In genomic region chr2:38546222-38546621, GRCm38 (mm10) we compare ENCODE assay signal across 8 mouse cellular contexts. TPM values are rescaled to one million over a fixed set of nuclear protein-coding genes. Genes with fewer than 3 reads are reported as not detected.
DNase-seq lines count a peak whose midpoint lies in the region; ATAC-seq and TF ChIP-seq lines count a peak whose summit lies in the region.

No protein-coding gene starts in this region.

- no peaks in the 10 kb centered on the region for H3K9me3 ChIP-seq in midbrain, embryonic 11.5 days (ENCODE audit: control insufficient read depth, low read length)
- no peaks in the 10 kb centered on the region for H3K9me3 ChIP-seq in midbrain, embryonic 14.5 days (ENCODE audit: control insufficient read depth, low read length)
- no peaks in the 10 kb centered on the region for H3K9me3 ChIP-seq in embryonic facial prominence, embryonic 10.5 days
- no peaks in the 10 kb centered on the region for H3K9me3 ChIP-seq in lung, embryonic 14.5 days (ENCODE audit: low read depth, low read length)

- peak overlapping the region; percentile 7; the same call in 1 of the 2 replicates for H3K9ac ChIP-seq in midbrain, embryonic 11.5 days (ENCODE audit: low read length)
- no peak overlapping the region for H3K9ac ChIP-seq in midbrain, embryonic 14.5 days (replicated peaks; ENCODE audit: low read length)
- H3K9ac ChIP-seq in lung, embryonic 14.5 days: no peak overlapping the region

- H3K4me3 ChIP-seq in midbrain, embryonic 11.5 days (ENCODE audit: low read depth, low read length): no peak overlapping the region
- no peak overlapping the region for H3K4me3 ChIP-seq in midbrain, embryonic 14.5 days (replicated peaks; ENCODE audit: low read depth, low read length)
- H3K4me3 ChIP-seq in embryonic facial prominence, embryonic 10.5 days: no peak overlapping the region
- H3K4me3 ChIP-seq in lung, embryonic 14.5 days (ENCODE audit: low read depth, low read length): no peak overlapping the region

- H3K4me2 ChIP-seq in midbrain, embryonic 11.5 days: no peak overlapping the region
- no peak overlapping the region for H3K4me2 ChIP-seq in midbrain, embryonic 14.5 days (ENCODE audit: low read length)
- H3K4me2 ChIP-seq in lung, embryonic 14.5 days: no peak overlapping the region

- H3K36me3 ChIP-seq in midbrain, embryonic 11.5 days (ENCODE audit: control insufficient read depth, insufficient read depth, low read length): 0 out of 2 replicates have a peak, but pooled peaks cover 3% of the 10 kb centered on the region
- H3K36me3 ChIP-seq in midbrain, embryonic 14.5 days (ENCODE audit: control insufficient read depth, insufficient read depth, low read length): no peaks in the 10 kb centered on the region
- peaks cover 11% of the 10 kb centered on the region; the same call in 1 of the 2 replicates for H3K36me3 ChIP-seq in embryonic facial prominence, embryonic 10.5 days (replicated peaks)
- H3K36me3 ChIP-seq in lung, embryonic 14.5 days (ENCODE audit: insufficient read depth): peaks cover 8% of the 10 kb centered on the region; the same call in 1 of the 2 replicates

- intact Hi-C loops in heart, postnatal 14 days (cut with DNase I): loop anchor here (5.0 kb wide), 1 partner anchor 114 kb away; no protein-coding TSS in a partner anchor

- no peak overlapping the region for H3K27ac ChIP-seq in midbrain, embryonic 11.5 days (ENCODE audit: low read depth, low read length)
- H3K27ac ChIP-seq in midbrain, embryonic 14.5 days (replicated peaks; ENCODE audit: low read depth, low read length): no peak overlapping the region
- peak overlapping the region; percentile 66 for H3K27ac ChIP-seq in embryonic facial prominence, embryonic 10.5 days (replicated peaks)
- peak overlapping the region; percentile 54; the same call in 1 of the 2 replicates for H3K27ac ChIP-seq in lung, embryonic 14.5 days (ENCODE audit: low read depth)

- WGBS in midbrain, embryonic 11.5 days: 6% methylated on average over 6 of the region's 6 CpGs
- WGBS in midbrain, embryonic 14.5 days: 14% methylated on average over 6 of the region's 6 CpGs
- 4% methylated on average over 6 of the region's 6 CpGs for WGBS in embryonic facial prominence, embryonic 10.5 days
- 12% methylated on average over 6 of the region's 6 CpGs for WGBS in lung, embryonic 14.5 days

- H3K4me1 ChIP-seq in midbrain, embryonic 11.5 days (ENCODE audit: control insufficient read depth, insufficient read depth, low read length): peaks cover 28% of the 10 kb centered on the region
- peaks cover 16% of the 10 kb centered on the region; the same call in 1 of the 2 replicates for H3K4me1 ChIP-seq in midbrain, embryonic 14.5 days (ENCODE audit: control insufficient read depth, insufficient read depth, low read length)
- peaks cover 57% of the 10 kb centered on the region for H3K4me1 ChIP-seq in embryonic facial prominence, embryonic 10.5 days
- peaks cover 20% of the 10 kb centered on the region for H3K4me1 ChIP-seq in lung, embryonic 14.5 days (ENCODE audit: insufficient read depth)

- no peak for TF ChIP-seq CTCF in lung, embryonic 14.5 days (IDR thresholded peaks at IDR 0.05; ENCODE audit: low read depth)

- no peak for DNase-seq in midbrain, embryonic 11.5 days (ENCODE audit: low spot score, missing footprints)
- no peak for DNase-seq in midbrain, embryonic 14.5 days
- peak; percentile 69 for DNase-seq in embryonic facial prominence, embryonic 10.5 days (ENCODE audit: low spot score)
- DNase-seq in heart, postnatal 14 days: peak; percentile 68 to 76
- peak; percentile 82 for DNase-seq in lung, embryonic 14.5 days
- no peak for DNase-seq in spleen, postnatal 14 days (ENCODE audit: low spot score in 2 of 2)
- DNase-seq in thymus, postnatal 10 days (ENCODE audit: low spot score in 2 of 2): no peak

- H3K27me3 ChIP-seq in midbrain, embryonic 11.5 days (ENCODE audit: control insufficient read depth, insufficient read depth, low read length): no peaks in the 10 kb centered on the region
- H3K27me3 ChIP-seq in midbrain, embryonic 14.5 days (ENCODE audit: control insufficient read depth, insufficient read depth, low read length): no peaks in the 10 kb centered on the region
- no peaks in the 10 kb centered on the region for H3K27me3 ChIP-seq in embryonic facial prominence, embryonic 10.5 days (replicated peaks; ENCODE audit: low read depth, poor library complexity, severe bottlenecking)
- H3K27me3 ChIP-seq in lung, embryonic 14.5 days (ENCODE audit: insufficient read depth, low read length): no peaks in the 10 kb centered on the region

- 0 out of 2 replicates have a peak, but pooled peaks have one; percentile 26 for ATAC-seq in midbrain, embryonic 11.5 days (ENCODE audit: low FRiP score)
- no peak for ATAC-seq in midbrain, embryonic 14.5 days (ENCODE audit: low FRiP score, low TSS enrichment)
- peak; percentile 81 for ATAC-seq in lung, embryonic 14.5 days (ENCODE audit: insufficient read depth)
- no peak for ATAC-seq in megakaryocyte progenitor cell, adult 5-6 weeks (replicated peaks; ENCODE audit: poor library complexity)

RNA-seq across cellular contexts. Expression of gene Nek6, which starts 34.8 kb away (rescaled TPM):
- polyA plus RNA-seq in midbrain, embryonic 11.5 days (2014; fragmentation: Nextera tagmentation; extraction: Ambion mirVana): 87.3 and 92.3 TPM in 2 replicates
- polyA plus RNA-seq in midbrain, embryonic 14.5 days (2014; fragmentation: Nextera tagmentation; extraction: Ambion mirVana): 59.8 and 62.3 TPM in 2 replicates
- polyA plus RNA-seq in embryonic facial prominence, embryonic 10.5 days (2016; fragmentation: Nextera tagmentation; extraction: Ambion mirVana): 85.4 and 85.8 TPM in 2 replicates
- 1 to 10 TPM; 7.9 to 9.1 TPM for total RNA-seq in heart, postnatal 14 days (2021)
- 129 and 134 TPM in 2 replicates for polyA plus RNA-seq in lung, embryonic 14.5 days (2014; fragmentation: Nextera tagmentation; extraction: Ambion mirVana)
- 15.0 and 18.2 TPM in 2 replicates for total RNA-seq in megakaryocyte progenitor cell, adult 5-6 weeks (2015)
- 4.4 and 5.0 TPM in 2 replicates for total RNA-seq in megakaryocyte progenitor cell, adult 5-6 weeks (2017)

Comparison
In these comparisons a context has a peak if more than half of its experiments do, and no peak if none do; other contexts are left out.
1. ATAC-seq: peak in midbrain, embryonic 11.5 days (single experiment) and lung, embryonic 14.5 days (single experiment); none in midbrain, embryonic 14.5 days (single experiment) and megakaryocyte progenitor cell, adult 5-6 weeks (single experiment).
2. DNase-seq: peak in embryonic facial prominence, embryonic 10.5 days (single experiment), heart, postnatal 14 days (2 of 2) and lung, embryonic 14.5 days (single experiment); none in midbrain, embryonic 11.5 days (single experiment), midbrain, embryonic 14.5 days (single experiment), spleen, postnatal 14 days (0 of 2) and thymus, postnatal 10 days (0 of 2).
3. H3K27ac ChIP-seq: peak in embryonic facial prominence, embryonic 10.5 days (single experiment) and lung, embryonic 14.5 days (single experiment); none in midbrain, embryonic 11.5 days (single experiment) and midbrain, embryonic 14.5 days (single experiment).